Mouse (Mus musculus) cerebellum, adult 2 months (tissue): ENCODE data around the gene Ascl4. TPM values are rescaled to one million over a fixed set of nuclear protein-coding genes. Genes with fewer than 3 reads are reported as not detected.

ENCODE experiments used
- DNase-seq, 2 experiments: peaks; one replicate each; pipeline ENCODE4 v3.0.0; 2021
- H3K27ac ChIP-seq: fragments of 200-500 bp; 2 replicates; pipeline ENCODE4 v1.5.1; 2012; ENCODE audit warnings: low read length, control low read depth, inconsistent platforms; ENCODE audit not compliant: insufficient read depth
- H3K27me3 ChIP-seq: fragments of 200-500 bp; 2 replicates; pipeline ENCODE4 v1.6.1; 2012; ENCODE audit warnings: inconsistent platforms, mild to moderate bottlenecking, low read length, moderate library complexity; ENCODE audit not compliant: control insufficient read depth, insufficient read depth
- H3K4me1 ChIP-seq: fragments of 200-500 bp; 2 replicates; pipeline ENCODE4 v1.6.1; 2011; ENCODE audit warnings: low read length; ENCODE audit not compliant: control insufficient read depth, insufficient read depth
- H3K4me3 ChIP-seq: fragments of 200-500 bp; replicated peaks from 2 replicates; pipeline ENCODE3; 2011; ENCODE audit warnings: mild to moderate bottlenecking, low read depth, low read length, control low read depth; ENCODE audit not compliant: insufficient read depth
- CTCF ChIP-seq: fragments of 200-500 bp; IDR thresholded peaks from 2 replicates; pipeline ENCODE4 v1.5.1; 2011; ENCODE audit warnings: low read depth, mild to moderate bottlenecking, control low read depth, low read length, moderate library complexity, borderline replicate concordance; ENCODE audit not compliant: insufficient read depth
- POLR2A ChIP-seq: fragments of 200-500 bp; IDR thresholded peaks from 2 replicates; pipeline ENCODE4 v1.6.1; 2011; ENCODE audit warnings: low read length, control low read depth, borderline replicate concordance; ENCODE audit not compliant: insufficient read depth
- WGBS: fragments of 180-500 bp; shearing (Covaris S2); methylation state at CpG from one replicate; pipeline ENCODE4 v1.1.7; 2018; 5-methylcytosine and 5-hydroxymethylcytosine counted together
- polyA plus RNA-seq: library from polyadenylated mRNA; depleted of rRNA; stranded (reverse); fragments of >200 nt; gene quantifications from 2 replicates; pipeline ENCODE4 v1.2.3, GENCODE M21; 2012; rRNA removed

The Ascl4 gene
- 0.52 and 0.68 TPM in 2 replicates for polyA plus RNA-seq

- peaks cover 9% of the 10 kb centered on the region; the same call in 1 of the 2 replicates for H3K4me1 ChIP-seq
- 2% methylated on average over 23 of the region's 23 CpGs for WGBS
- H3K4me3 ChIP-seq = peak within 1 kb of the TSS; percentile 67
- peak; percentile 31 to 40 for DNase-seq
- H3K27me3 ChIP-seq = no peaks in the 10 kb centered on the region
- H3K27ac ChIP-seq = peak within 1 kb of the TSS; percentile 0; the same call in 1 of the 2 replicates
- TF ChIP-seq CTCF = no peak; the same call in 1 of the 2 replicates
- no peak for TF ChIP-seq POLR2A
Measured at GRCm38 (mm10) chr10:85927676-85928445, at the start of gene Ascl4. TSS of gene Ascl4 (plus strand) at chr10:85927681.

- WGBS = 92% methylated on average over 8 of the region's 8 CpGs
- Histone ChIP-seq H3K27ac (no peak overlapping the region), H3K4me1 (no peaks in the 10 kb centered on the region; the same call in 1 of the 2 replicates), H3K27me3 (no peaks in the 10 kb centered on the region), H3K4me3 (no peak overlapping the region)
- no peak for DNase-seq
- no peak for TF ChIP-seq POLR2A
- TF ChIP-seq CTCF = no peak
Measured at GRCm38 (mm10) chr10:85879886-85880486, 47.5 kb upstream of the Ascl4 start.

GRCm38 (mm10) chr10:85916498-85917309 lies 10.8 kb upstream of the Ascl4 start, which contains the start of gene Prdm4:
TSS of gene Prdm4 (minus strand) at chr10:85917142.
- no peaks in the 10 kb centered on the region; the same call in 1 of the 2 replicates for H3K27me3 ChIP-seq
- peak within 1 kb of the TSS; percentile 78 for H3K4me3 ChIP-seq
- DNase-seq = peak; percentile 96 to 97
- TF ChIP-seq POLR2A (peak; percentile 11; the same call in 1 of the 2 replicates), CTCF (no peak)
- under 1% methylated on average over 87 of the region's 90 CpGs for WGBS
- H3K27ac ChIP-seq = 0 out of 2 replicates have a peak within 1 kb of the TSS, but pooled peaks have one; percentile 13
- H3K4me1 ChIP-seq = peaks cover 3% of the 10 kb centered on the region; the same call in 1 of the 2 replicates

- peak; percentile 63 for TF ChIP-seq CTCF
- TF ChIP-seq POLR2A = peak; percentile 78
- under 1% methylated on average over 63 of the region's 63 CpGs for WGBS
- peak overlapping the region; percentile 0; the same call in 1 of the 2 replicates for H3K27ac ChIP-seq
Measured at GRCm38 (mm10) chr10:85928499-85929207, 1.2 kb downstream of the Ascl4 start.

GRCm38 (mm10) chr10:85929208-85929591 lies 1.7 kb downstream of the Ascl4 start:
- no peak overlapping the region for H3K27ac ChIP-seq
- H3K4me1 ChIP-seq = peaks cover 9% of the 10 kb centered on the region; the same call in 1 of the 2 replicates
- 30% methylated on average over 11 of the region's 11 CpGs for WGBS
- peak overlapping the region; percentile 67 for H3K4me3 ChIP-seq
- DNase-seq = peak; percentile 16 to 33
- H3K27me3 ChIP-seq = no peaks in the 10 kb centered on the region
- TF ChIP-seq CTCF = no peak
- TF ChIP-seq POLR2A = no peak

More at GRCm38 (mm10) chr10:85928499-85929207, 1.2 kb downstream of the Ascl4 start:
- peak; percentile 89 to 90 for DNase-seq
- peak overlapping the region; percentile 67 for H3K4me3 ChIP-seq
- no peaks in the 10 kb centered on the region for H3K27me3 ChIP-seq
- H3K4me1 ChIP-seq = peaks cover 9% of the 10 kb centered on the region; the same call in 1 of the 2 replicates

GRCm38 (mm10) chr10:85929962-85930361 lies 2.5 kb downstream of the Ascl4 start:
- Histone ChIP-seq H3K4me1 (peaks cover 9% of the 10 kb centered on the region; the same call in 1 of the 2 replicates), H3K4me3 (no peak overlapping the region), H3K27ac (no peak overlapping the region), H3K27me3 (no peaks in the 10 kb centered on the region)
- TF ChIP-seq CTCF (no peak), POLR2A (no peak)
- no peak for DNase-seq
- WGBS = 92% methylated on average over 11 of the region's 11 CpGs
